1 mouse cellular context compared by ENCODE assay signal in the genomic region with DNA sequence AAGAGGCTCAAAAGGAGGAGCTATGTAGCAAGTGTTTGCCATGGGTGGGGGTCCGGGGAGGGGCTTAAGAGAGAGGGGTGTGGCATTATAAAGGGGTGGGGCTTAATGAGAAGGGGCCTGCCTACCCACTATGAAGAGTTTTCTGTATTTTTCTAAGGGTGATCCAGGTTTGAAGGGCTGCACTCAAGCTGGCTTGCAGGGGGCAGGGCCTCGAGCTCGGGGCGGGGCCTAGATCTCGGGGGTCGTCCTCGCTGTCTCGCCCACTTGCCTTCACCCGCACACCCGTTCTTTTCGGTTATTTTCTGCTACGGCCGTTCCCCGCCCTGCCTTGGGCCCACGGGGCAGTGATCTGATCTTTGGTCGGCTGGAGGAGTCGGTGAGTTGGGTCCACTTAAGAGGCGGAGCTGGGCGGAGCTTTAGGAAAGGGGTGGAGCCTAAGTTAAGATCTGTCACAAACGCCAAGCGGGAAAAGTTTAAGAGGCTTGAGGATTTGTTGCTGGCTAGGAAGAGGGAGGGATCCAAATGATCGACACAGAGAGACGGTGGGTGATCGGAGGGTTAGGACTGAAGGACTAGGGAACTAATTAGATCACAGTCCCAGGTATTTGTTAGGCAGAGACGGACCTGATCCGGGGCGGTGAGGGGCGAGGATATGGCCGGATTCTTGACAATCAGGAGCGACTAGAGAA.
TF ChIP-seq lines count a peak whose summit lies in the region.

A gene (plus strand): TSS at position 145 of the 689 bp plus-strand sequence.
A gene (minus strand): TSS at position 346 of the 689 bp plus-strand sequence.

TF ChIP-seq in CH12.LX, 34 proteins besides CTCF, POLR2A, EP300 and RAD21:
- TF ChIP-seq POLR2AphosphoS2 (IDR thresholded peaks at IDR 0.05; ENCODE audit: low read depth, low read length) (no peak), USF2 (conservative IDR thresholded peaks at IDR 0.05; ENCODE audit: low read depth, low read length) (no peak), CHD1 (IDR thresholded peaks at IDR 0.05; ENCODE audit: low read depth, low read length) (no peak), ZKSCAN1 (IDR thresholded peaks at IDR 0.05; ENCODE audit: borderline replicate concordance, low read depth, low read length) (no peak), SMC3 (IDR thresholded peaks at IDR 0.05; ENCODE audit: low read depth, low read length) (no peak), JUND (conservative IDR thresholded peaks at IDR 0.05; ENCODE audit: low read depth, low read length) (no peak), BHLHE40 (IDR thresholded peaks at IDR 0.05; ENCODE audit: low read depth, low read length) (no peak), MEF2A (IDR thresholded peaks at IDR 0.05; ENCODE audit: borderline replicate concordance, low read depth, low read length) (no peak), HCFC1 (IDR thresholded peaks at IDR 0.05; ENCODE audit: low read depth, low read length) (no peak), RCOR1 (conservative IDR thresholded peaks at IDR 0.05; ENCODE audit: low read depth, low read length) (no peak), SIN3A (IDR thresholded peaks at IDR 0.05; ENCODE audit: low read length) (peak; percentile 41; the same call in 1 of the 2 replicates), ZC3H11A (IDR thresholded peaks at IDR 0.05; ENCODE audit: low read depth, low read length) (no peak), JUN (IDR thresholded peaks at IDR 0.05; ENCODE audit: insufficient read depth, low read depth, low read length) (no peak), E2F4 (IDR thresholded peaks at IDR 0.05; ENCODE audit: insufficient replicate concordance, low read depth, low read length) (0 out of 2 replicates have a peak, but pooled peaks have one; percentile 11), UBTF (IDR thresholded peaks at IDR 0.05; ENCODE audit: low read depth, low read length) (no peak)
TF ChIP-seq in CH12.LX: peak in this region for 2.
